Mouse (Mus musculus) embryonic fibroblast, embryonic 13.5 days (primary cell): Measurements from ENCODE around the gene Sgsm3.

Experiments
- CTCF ChIP-seq: IDR thresholded peaks from 2 replicates; pipeline ENCODE4 v1.5.1; 2011; ENCODE audit warnings: mild to moderate bottlenecking, control low read depth, low read length, moderate library complexity, borderline replicate concordance; ENCODE audit not compliant: insufficient read depth
- POLR2A ChIP-seq: IDR thresholded peaks from 2 replicates; pipeline ENCODE4 v1.6.1; 2011; ENCODE audit warnings: low read depth, mild to moderate bottlenecking, control low read depth, low read length, moderate library complexity

- TF ChIP-seq CTCF (no peak), POLR2A (no peak)
These were observed 10.8 kb downstream of the Sgsm3 start for GRCm38 (mm10) chr15:80988331-80988730.
